Mouse (Mus musculus) effector memory CD4-positive, alpha-beta T cell, adult 5 months (primary cell): Measurements from ENCODE around the gene Hipk1. TPM values are rescaled to one million over a fixed set of nuclear protein-coding genes. Genes with fewer than 3 reads are reported as not detected.

Experiments
- polyA plus RNA-seq: library from polyadenylated mRNA; unstranded; fragments of 100-300 nt; shearing (Covaris generic); gene quantifications from one replicate; pipeline ENCODE4 v1.2.1, GENCODE M21; 2017

The Hipk1 gene
- polyA plus RNA-seq: 75.6 TPM

GRCm38 (mm10) chr3:103791230-103792110 lies at the start of gene Hipk1:
Gene Hipk1 (minus strand): TSS chr3:103791563.

GRCm38 (mm10) chr3:103832426-103832825 lies 41.1 kb upstream of the Hipk1 start, which contains the start of gene Bcl2l15:
Gene Bcl2l15 (plus strand): TSS chr3:103832601.

DNA sequence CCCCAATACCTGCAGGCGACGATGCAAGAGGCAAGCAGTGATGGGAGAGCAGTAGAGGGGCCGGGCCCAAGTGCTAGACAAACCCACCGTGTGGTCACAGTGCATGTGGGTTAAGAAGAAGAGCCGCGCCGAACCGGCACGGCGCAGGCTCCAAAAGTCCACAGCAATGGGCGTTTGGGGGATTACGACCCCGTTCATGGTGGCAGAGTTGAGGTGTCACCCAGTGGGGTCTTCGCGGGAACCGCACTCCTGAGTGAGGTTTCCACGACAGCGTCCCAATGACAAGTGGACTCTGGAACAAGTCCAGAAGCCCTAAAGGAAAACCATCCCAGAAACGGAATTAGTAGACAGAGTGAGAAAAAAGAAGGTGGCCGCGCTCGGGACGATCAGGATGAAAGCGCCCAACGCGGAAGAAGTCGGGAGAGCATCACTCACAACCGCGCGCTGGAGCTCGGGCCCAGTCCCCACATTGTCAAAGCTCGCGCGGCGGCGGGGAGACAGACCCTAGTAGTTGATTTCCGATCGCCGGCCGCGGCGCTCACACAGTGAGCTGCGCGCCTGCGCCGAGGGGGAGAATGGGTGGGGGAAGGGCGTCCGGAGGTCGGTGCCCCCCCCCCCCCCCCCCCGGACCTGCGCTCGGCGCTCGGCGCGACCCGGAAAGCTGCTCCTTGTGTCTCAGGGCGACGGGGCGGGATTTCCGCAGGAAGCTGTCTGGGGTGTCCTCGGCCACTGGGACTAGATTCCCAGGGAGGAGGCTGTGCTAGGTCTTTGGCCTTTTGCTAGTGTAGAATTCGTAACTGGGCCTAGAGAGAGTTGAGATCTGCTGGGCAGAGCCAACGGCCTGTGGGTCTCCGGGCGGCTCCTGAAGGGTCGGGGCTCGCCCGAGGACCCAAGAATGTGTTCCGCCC lies 17.8 kb upstream of the Hipk1 start, which contains the start of the genes Dclre1b, Ap4b1 and Gm43064:
TSS of gene Dclre1b (minus strand) at position 554 of the 908 bp plus-strand sequence.
TSS of gene Ap4b1 (plus strand) at position 630 of the 908 bp plus-strand sequence.
TSS of gene Gm43064 (plus strand) at position 683 of the 908 bp plus-strand sequence.

GRCm38 (mm10) chr3:103739329-103739728 lies 52.0 kb downstream of the Hipk1 start, which contains the start of gene Gm10964:
Gene Gm10964 (plus strand): TSS chr3:103739366.

GRCm38 (mm10) chr3:103737778-103738571 lies 53.4 kb downstream of the Hipk1 start, which contains the start of gene Olfml3:
Gene Olfml3 (minus strand): TSS chr3:103738001.

Other genes starting within 250 kb of the Hipk1 start
- gene Syt6, start 216.3 kb downstream of the Hipk1 start, polyA plus RNA-seq: not detected
- gene Atg4a-ps, start 145.5 kb downstream of the Hipk1 start, polyA plus RNA-seq: 2.1 TPM
- not detected for gene Olfml3, start 53.6 kb downstream of the Hipk1 start, polyA plus RNA-seq
- not detected for gene Gm10964, start 52.2 kb downstream of the Hipk1 start, polyA plus RNA-seq
- gene Dclre1b, start 17.9 kb upstream of the Hipk1 start, polyA plus RNA-seq: 12.3 TPM
- gene Ap4b1, start 18.0 kb upstream of the Hipk1 start, polyA plus RNA-seq: 19.5 TPM
- not detected for gene Gm43064, start 18.0 kb upstream of the Hipk1 start, polyA plus RNA-seq
- 2.3 TPM for gene Bcl2l15, start 41.0 kb upstream of the Hipk1 start, polyA plus RNA-seq
- 917 TPM for gene Ptpn22, start 68.2 kb upstream of the Hipk1 start, polyA plus RNA-seq
- 48.1 TPM for gene Rsbn1, start 122.6 kb upstream of the Hipk1 start, polyA plus RNA-seq
- 40.0 TPM for gene Phtf1, start 176.5 kb upstream of the Hipk1 start, polyA plus RNA-seq